Mouse (Mus musculus): Measurements from ENCODE around the gene Lrsam1. TPM values are rescaled to one million over a fixed set of nuclear protein-coding genes. Genes with fewer than 3 reads are reported as not detected.

Lrsam1 gene
- polyA plus RNA-seq, 1 experiment from 2014 or later: 22.3 TPM

GRCm38 (mm10) chr2:32902126-32902525, 59.3 kb downstream of the Lrsam1 start:
- H3K9ac ChIP-seq: no peak overlapping the region
- no peak overlapping the region for H3K27ac ChIP-seq
- no peaks in the 10 kb centered on the region for H3K27me3 ChIP-seq (replicated peaks)
- no peak overlapping the region for H3K4me3 ChIP-seq
- no peak for ATAC-seq (ENCODE audit: low FRiP score, low read depth)
- H3K9me3 ChIP-seq: no peaks in the 10 kb centered on the region
- no peak overlapping the region for H3K4me2 ChIP-seq (replicated peaks)
- no peaks in the 10 kb centered on the region; the same call in 1 of the 2 replicates for H3K36me3 ChIP-seq
- H3K4me1 ChIP-seq: peaks cover 12% of the 10 kb centered on the region
- 87% methylated on average over 9 of the region's 9 CpGs for WGBS

GRCm38 (mm10) chr2:32898983-32899382, 62.4 kb downstream of the Lrsam1 start:
- H3K4me2 ChIP-seq (replicated peaks): no peak overlapping the region
- H3K9me3 ChIP-seq: no peaks in the 10 kb centered on the region
- H3K36me3 ChIP-seq: no peaks in the 10 kb centered on the region
- no peaks in the 10 kb centered on the region for H3K27me3 ChIP-seq (replicated peaks)
- H3K4me1 ChIP-seq: peaks cover 23% of the 10 kb centered on the region
- H3K27ac ChIP-seq: no peak overlapping the region
- no peak overlapping the region for H3K9ac ChIP-seq
- WGBS: 80% methylated on average over 7 of the region's 7 CpGs
- no peak overlapping the region for H3K4me3 ChIP-seq
- no peak for ATAC-seq (ENCODE audit: low FRiP score, low read depth)

- ATAC-seq (ENCODE audit: low FRiP score, low read depth): no peak
- WGBS: 55% methylated on average over 10 of the region's 10 CpGs
- H3K9me3 ChIP-seq: no peaks in the 10 kb centered on the region
These were observed 64.8 kb downstream of the Lrsam1 start for GRCm38 (mm10) chr2:32896507-32897147.

GRCm38 (mm10) chr2:32895606-32896106, 65.8 kb downstream of the Lrsam1 start:
- H3K9me3 ChIP-seq: no peaks in the 10 kb centered on the region
- H3K4me1 ChIP-seq: peaks cover 23% of the 10 kb centered on the region
- 0 out of 2 replicates have a peak overlapping the region, but pooled peaks have one; percentile 2 for H3K4me2 ChIP-seq (replicated peaks)
- ATAC-seq (ENCODE audit: low FRiP score, low read depth): peak; percentile 40; the same call in 1 of the 2 replicates
- no peaks in the 10 kb centered on the region for H3K27me3 ChIP-seq (replicated peaks)
- WGBS: 36% methylated on average over 8 of the region's 8 CpGs
- H3K4me3 ChIP-seq: no peak overlapping the region
- no peak overlapping the region for H3K9ac ChIP-seq
- H3K27ac ChIP-seq: peak overlapping the region; percentile 10; the same call in 1 of the 2 replicates
- H3K36me3 ChIP-seq: no peaks in the 10 kb centered on the region

More at GRCm38 (mm10) chr2:32896507-32897147, 64.8 kb downstream of the Lrsam1 start:
- H3K27ac ChIP-seq: no peak overlapping the region
- H3K27me3 ChIP-seq (replicated peaks): no peaks in the 10 kb centered on the region
- no peak overlapping the region for H3K4me3 ChIP-seq
- H3K9ac ChIP-seq: no peak overlapping the region
- H3K4me2 ChIP-seq (replicated peaks): no peak overlapping the region
- H3K36me3 ChIP-seq: no peaks in the 10 kb centered on the region
- H3K4me1 ChIP-seq: peaks cover 23% of the 10 kb centered on the region

GRCm38 (mm10) chr2:32894097-32894496, 67.3 kb downstream of the Lrsam1 start:
- no peak for ATAC-seq (ENCODE audit: low FRiP score, low read depth)
- Histone ChIP-seq H3K4me3 (no peak overlapping the region), H3K27me3 (replicated peaks) (no peaks in the 10 kb centered on the region), H3K4me1 (peaks cover 23% of the 10 kb centered on the region), H3K9me3 (no peaks in the 10 kb centered on the region), H3K9ac (no peak overlapping the region), H3K27ac (no peak overlapping the region), H3K36me3 (no peaks in the 10 kb centered on the region), H3K4me2 (replicated peaks) (no peak overlapping the region)
- 78% methylated on average over 2 of the region's 2 CpGs for WGBS

- H3K27ac ChIP-seq: no peak overlapping the region
- H3K27me3 ChIP-seq (replicated peaks): no peaks in the 10 kb centered on the region
- WGBS: 92% methylated on average over 14 of the region's 14 CpGs
- H3K4me2 ChIP-seq (replicated peaks): no peak overlapping the region
- no peak for ATAC-seq (ENCODE audit: low FRiP score, low read depth)
- no peak overlapping the region for H3K9ac ChIP-seq
- H3K36me3 ChIP-seq: no peaks in the 10 kb centered on the region
- H3K4me1 ChIP-seq: peaks cover 35% of the 10 kb centered on the region
- no peak overlapping the region for H3K4me3 ChIP-seq
- no peaks in the 10 kb centered on the region for H3K9me3 ChIP-seq
These were observed 68.9 kb downstream of the Lrsam1 start for GRCm38 (mm10) chr2:32892490-32892889.

- Histone ChIP-seq H3K4me3 (no peak overlapping the region), H3K4me2 (replicated peaks) (no peak overlapping the region), H3K4me1 (peaks cover 24% of the 10 kb centered on the region), H3K27me3 (replicated peaks) (no peaks in the 10 kb centered on the region), H3K9ac (no peak overlapping the region), H3K9me3 (no peaks in the 10 kb centered on the region), H3K27ac (no peak overlapping the region), H3K36me3 (no peaks in the 10 kb centered on the region)
- WGBS: 84% methylated on average over 9 of the region's 9 CpGs
- no peak for ATAC-seq (ENCODE audit: low FRiP score, low read depth)
These were observed 70.1 kb downstream of the Lrsam1 start for GRCm38 (mm10) chr2:32891278-32891677.

GRCm38 (mm10) chr2:32890280-32890679, 71.1 kb downstream of the Lrsam1 start:
- no peak overlapping the region for H3K27ac ChIP-seq
- peaks cover 16% of the 10 kb centered on the region for H3K4me1 ChIP-seq
- no peak overlapping the region for H3K4me2 ChIP-seq (replicated peaks)
- no peaks in the 10 kb centered on the region for H3K9me3 ChIP-seq
- no peak overlapping the region for H3K9ac ChIP-seq
- no peak overlapping the region for H3K4me3 ChIP-seq
- H3K27me3 ChIP-seq (replicated peaks): no peaks in the 10 kb centered on the region
- no peaks in the 10 kb centered on the region for H3K36me3 ChIP-seq
- ATAC-seq (ENCODE audit: low FRiP score, low read depth): no peak
- 79% methylated on average over 3 of the region's 3 CpGs for WGBS

GRCm38 (mm10) chr2:32888551-32888950, 72.9 kb downstream of the Lrsam1 start:
- WGBS: 26% methylated on average over 3 of the region's 3 CpGs
- H3K9ac ChIP-seq: no peak overlapping the region

GRCm38 (mm10) chr2:32888029-32888428, 73.4 kb downstream of the Lrsam1 start:
- no peak overlapping the region for H3K4me3 ChIP-seq
- no peaks in the 10 kb centered on the region for H3K9me3 ChIP-seq
- no peak overlapping the region for H3K4me2 ChIP-seq (replicated peaks)
- WGBS: 21% methylated on average over 9 of the region's 9 CpGs
- H3K4me1 ChIP-seq: peaks cover 34% of the 10 kb centered on the region
- no peaks in the 10 kb centered on the region for H3K27me3 ChIP-seq (replicated peaks)
- ATAC-seq (ENCODE audit: low FRiP score, low read depth): no peak
- H3K27ac ChIP-seq: no peak overlapping the region
- no peak overlapping the region for H3K9ac ChIP-seq
- H3K36me3 ChIP-seq: no peaks in the 10 kb centered on the region

More at GRCm38 (mm10) chr2:32888551-32888950, 72.9 kb downstream of the Lrsam1 start:
- H3K27ac ChIP-seq: no peak overlapping the region
- H3K9me3 ChIP-seq: no peaks in the 10 kb centered on the region
- peaks cover 30% of the 10 kb centered on the region for H3K4me1 ChIP-seq
- H3K36me3 ChIP-seq: no peaks in the 10 kb centered on the region
- H3K27me3 ChIP-seq (replicated peaks): no peaks in the 10 kb centered on the region
- H3K4me2 ChIP-seq (replicated peaks): no peak overlapping the region
- no peak overlapping the region for H3K4me3 ChIP-seq
- ATAC-seq (ENCODE audit: low FRiP score, low read depth): no peak

- Histone ChIP-seq H3K36me3 (no peaks in the 10 kb centered on the region), H3K9ac (no peak overlapping the region), H3K27ac (no peak overlapping the region), H3K9me3 (no peaks in the 10 kb centered on the region), H3K4me2 (replicated peaks) (0 out of 2 replicates have a peak overlapping the region, but pooled peaks have one; percentile 7), H3K27me3 (replicated peaks) (no peaks in the 10 kb centered on the region), H3K4me3 (no peak overlapping the region), H3K4me1 (peaks cover 65% of the 10 kb centered on the region)
- 24% methylated on average over 7 of the region's 7 CpGs for WGBS
- ATAC-seq (ENCODE audit: low FRiP score, low read depth): no peak
These were observed 76.7 kb downstream of the Lrsam1 start for GRCm38 (mm10) chr2:32884745-32885144.

GRCm38 (mm10) chr2:32882283-32883043, 79.0 kb downstream of the Lrsam1 start:
- Histone ChIP-seq H3K36me3 (no peaks in the 10 kb centered on the region), H3K9ac (no peak overlapping the region), H3K4me1 (peaks cover 72% of the 10 kb centered on the region), H3K9me3 (no peaks in the 10 kb centered on the region), H3K4me3 (no peak overlapping the region), H3K27me3 (replicated peaks) (no peaks in the 10 kb centered on the region), H3K4me2 (replicated peaks) (peak overlapping the region; percentile 20), H3K27ac (peak overlapping the region; percentile 26; the same call in 1 of the 2 replicates)
- whole genome bisulfite sequencing: 55% methylated on average over 18 of the region's 21 CpGs
- no peak for ATAC-seq (ENCODE audit: low FRiP score, low read depth)
